Mouse (Mus musculus) heart, embryonic 16.5 days (tissue): ENCODE data around the gene Wdr60. TPM values are rescaled to one million over a fixed set of nuclear protein-coding genes. Genes with fewer than 3 reads are reported as not detected.

Experiments used
- ATAC-seq: fragments of 200-750 bp; cut with Nextera tagmentation; replicated peaks from 2 replicates; pipeline ENCODE4 v1.8.0; 2017; ENCODE audit warnings: moderate number of reproducible peaks; ENCODE audit not compliant: insufficient read depth, low FRiP score; ENCODE audit errors: extremely low read depth
- H3K27ac ChIP-seq: fragments of 300-500 bp; sonication (generic); 2 replicates; pipeline ENCODE4 v1.5.1; 2014; ENCODE audit warnings: mild to moderate bottlenecking, low read length, control low read depth, moderate library complexity
- H3K27me3 ChIP-seq: fragments of 300-500 bp; sonication (generic); 2 replicates; pipeline ENCODE4 v1.6.1; 2014; ENCODE audit warnings: low read length, mixed read lengths; ENCODE audit not compliant: control insufficient read depth, insufficient read depth
- H3K36me3 ChIP-seq: fragments of 300-500 bp; sonication (generic); 2 replicates; pipeline ENCODE4 v1.6.1; 2014; ENCODE audit not compliant: control insufficient read depth, insufficient read depth
- H3K4me1 ChIP-seq: fragments of 300-500 bp; sonication (generic); 2 replicates; pipeline ENCODE4 v1.6.1; 2014; ENCODE audit warnings: low read length, mixed read lengths; ENCODE audit not compliant: control insufficient read depth, insufficient read depth
- H3K4me2 ChIP-seq: fragments of 300-500 bp; sonication (generic); 2 replicates; pipeline ENCODE4 v1.6.1; 2014; ENCODE audit warnings: low read depth, mild to moderate bottlenecking, control low read depth, low read length
- H3K4me3 ChIP-seq: fragments of 300-500 bp; sonication (generic); 2 replicates; pipeline ENCODE4 v1.5.1; 2014; ENCODE audit warnings: mild to moderate bottlenecking, control low read depth, low read length
- H3K9ac ChIP-seq: fragments of 300-500 bp; sonication (generic); 2 replicates; pipeline ENCODE4 v1.6.1; 2014; ENCODE audit warnings: low read length, control low read depth
- H3K9me3 ChIP-seq: fragments of 300-500 bp; sonication (generic); replicated peaks from 2 replicates; pipeline ENCODE4 v1.6.1; 2016; ENCODE audit warnings: low read length; ENCODE audit not compliant: control insufficient read depth
- WGBS: fragments of 180-500 bp; shearing (Covaris S2); extraction: QIAGEN DNeasy Blood & Tissue Kit; methylation state at CpG from one replicate; pipeline ENCODE4 v1.1.7; 2014; 5-methylcytosine and 5-hydroxymethylcytosine counted together
- polyA plus RNA-seq: library from polyadenylated mRNA; unstranded; fragments of >200 nt; fragmentation: Nextera tagmentation; extraction: Ambion mirVana; gene quantifications from 2 replicates; pipeline ENCODE4 v1.2.1, GENCODE M21; 2015

Wdr60 gene
- polyA plus RNA-seq, 1 experiment from 2014 or later = 6.5 TPM

GRCm38 (mm10) chr12:116254652-116255051 is 8.2 kb downstream of the Wdr60 start:
- H3K9ac ChIP-seq = no peak overlapping the region
- no peaks in the 10 kb centered on the region for H3K27me3 ChIP-seq
- H3K36me3 ChIP-seq = no peaks in the 10 kb centered on the region
- H3K4me2 ChIP-seq = no peak overlapping the region
- 29% methylated on average over 8 of the region's 8 CpGs for WGBS
- ATAC-seq = no peak
- H3K9me3 ChIP-seq = no peaks in the 10 kb centered on the region
- no peaks in the 10 kb centered on the region for H3K4me1 ChIP-seq
- no peak overlapping the region for H3K4me3 ChIP-seq
- no peak overlapping the region for H3K27ac ChIP-seq

GRCm38 (mm10) chr12:116244601-116245000 is 18.2 kb downstream of the Wdr60 start:
- ATAC-seq = no peak
- Histone ChIP-seq H3K27me3 (no peaks in the 10 kb centered on the region), H3K4me2 (no peak overlapping the region), H3K9me3 (no peaks in the 10 kb centered on the region), H3K27ac (no peak overlapping the region), H3K4me3 (no peak overlapping the region), H3K9ac (no peak overlapping the region), H3K4me1 (no peaks in the 10 kb centered on the region), H3K36me3 (no peaks in the 10 kb centered on the region)
- 68% methylated on average over 1 of the region's 1 CpGs for WGBS

GRCm38 (mm10) chr12:116238803-116239202 is 24.0 kb downstream of the Wdr60 start:
- WGBS = 72% methylated on average over 3 of the region's 3 CpGs
- H3K4me1 ChIP-seq = no peaks in the 10 kb centered on the region
- no peak overlapping the region for H3K4me2 ChIP-seq
- no peak overlapping the region for H3K4me3 ChIP-seq
- H3K9ac ChIP-seq = no peak overlapping the region
- no peak for ATAC-seq
- H3K27me3 ChIP-seq = no peaks in the 10 kb centered on the region
- no peaks in the 10 kb centered on the region for H3K36me3 ChIP-seq
- no peak overlapping the region for H3K27ac ChIP-seq
- no peaks in the 10 kb centered on the region for H3K9me3 ChIP-seq

DNA sequence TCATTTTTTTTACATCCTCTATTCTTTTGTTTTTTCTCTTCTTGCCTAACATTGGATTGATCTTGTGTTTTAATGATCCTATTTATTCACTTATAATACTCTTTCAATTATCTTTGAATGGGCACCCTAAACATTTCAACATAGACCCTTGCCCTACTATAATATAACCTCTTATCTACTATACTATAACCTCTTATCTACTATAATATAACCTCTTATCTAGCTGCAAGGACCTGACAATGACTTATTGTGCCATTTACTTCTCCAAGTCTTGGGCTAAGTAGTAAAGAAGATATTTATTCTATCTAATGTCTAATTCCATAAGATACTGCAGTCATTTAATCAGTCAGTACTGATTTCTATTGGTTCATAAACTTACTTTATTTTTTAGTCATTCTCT is 24.5 kb downstream of the Wdr60 start:
- Histone ChIP-seq H3K9ac (no peak overlapping the region), H3K9me3 (no peaks in the 10 kb centered on the region), H3K4me2 (no peak overlapping the region), H3K27ac (no peak overlapping the region), H3K27me3 (no peaks in the 10 kb centered on the region), H3K4me3 (no peak overlapping the region), H3K36me3 (no peaks in the 10 kb centered on the region), H3K4me1 (no peaks in the 10 kb centered on the region)
- no peak for ATAC-seq

- ATAC-seq = no peak
- Histone ChIP-seq H3K4me2 (no peak overlapping the region), H3K27me3 (no peaks in the 10 kb centered on the region), H3K36me3 (no peaks in the 10 kb centered on the region), H3K4me3 (no peak overlapping the region), H3K27ac (no peak overlapping the region), H3K9me3 (no peaks in the 10 kb centered on the region), H3K9ac (no peak overlapping the region), H3K4me1 (no peaks in the 10 kb centered on the region)
- 66% methylated on average over 3 of the region's 3 CpGs for WGBS
These were observed 26.2 kb downstream of the Wdr60 start for GRCm38 (mm10) chr12:116236658-116237057.

- 61% methylated on average over 4 of the region's 4 CpGs for WGBS
- H3K4me3 ChIP-seq = no peak overlapping the region
- H3K27ac ChIP-seq = no peak overlapping the region
- H3K4me1 ChIP-seq = no peaks in the 10 kb centered on the region
- H3K9ac ChIP-seq = no peak overlapping the region
- ATAC-seq = no peak
- H3K36me3 ChIP-seq = no peaks in the 10 kb centered on the region
- no peak overlapping the region for H3K4me2 ChIP-seq
- no peaks in the 10 kb centered on the region for H3K27me3 ChIP-seq
- H3K9me3 ChIP-seq = no peaks in the 10 kb centered on the region
These were observed 27.5 kb downstream of the Wdr60 start for GRCm38 (mm10) chr12:116235356-116235755.

- 59% methylated on average over 1 of the region's 1 CpGs for WGBS
- H3K4me1 ChIP-seq = no peaks in the 10 kb centered on the region
- H3K36me3 ChIP-seq = no peaks in the 10 kb centered on the region
- ATAC-seq = no peak
- H3K27ac ChIP-seq = no peak overlapping the region
- H3K27me3 ChIP-seq = no peaks in the 10 kb centered on the region
- no peak overlapping the region for H3K9ac ChIP-seq
- H3K4me2 ChIP-seq = no peak overlapping the region
- no peaks in the 10 kb centered on the region for H3K9me3 ChIP-seq
- no peak overlapping the region for H3K4me3 ChIP-seq
These were observed 30.8 kb downstream of the Wdr60 start for GRCm38 (mm10) chr12:116232061-116232460.

GRCm38 (mm10) chr12:116231612-116232011 is 31.2 kb downstream of the Wdr60 start:
- peak overlapping the region; percentile 32 for H3K4me2 ChIP-seq

DNA sequence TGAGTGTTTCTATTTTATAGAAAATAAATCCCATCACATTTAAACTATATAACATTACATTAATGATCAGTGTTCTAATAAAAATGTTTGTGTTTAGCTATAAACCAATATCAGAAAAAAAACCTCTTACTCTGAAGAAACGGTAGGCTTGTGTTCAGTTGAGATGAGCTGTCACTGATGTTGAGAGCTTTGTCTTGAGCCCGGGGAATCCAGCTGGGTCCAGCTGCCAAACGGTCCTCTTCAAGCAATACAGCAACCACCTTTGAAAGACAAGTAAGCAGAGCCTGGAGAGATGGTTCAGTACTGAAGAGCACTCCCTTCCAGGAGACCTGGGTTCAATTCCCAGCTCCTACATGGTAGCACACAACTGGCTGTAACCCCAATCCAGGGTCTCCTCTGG is 33.4 kb downstream of the Wdr60 start:
- ATAC-seq = no peak
- Histone ChIP-seq H3K36me3 (no peaks in the 10 kb centered on the region), H3K4me3 (no peak overlapping the region), H3K27ac (no peak overlapping the region), H3K27me3 (no peaks in the 10 kb centered on the region), H3K4me2 (no peak overlapping the region), H3K9ac (no peak overlapping the region), H3K4me1 (no peaks in the 10 kb centered on the region), H3K9me3 (no peaks in the 10 kb centered on the region)
- 79% methylated on average over 3 of the region's 3 CpGs for WGBS

More at GRCm38 (mm10) chr12:116231612-116232011, 31.2 kb downstream of the Wdr60 start:
- H3K27ac ChIP-seq = no peak overlapping the region
- H3K36me3 ChIP-seq = no peaks in the 10 kb centered on the region
- no peak overlapping the region for H3K9ac ChIP-seq
- no peaks in the 10 kb centered on the region for H3K27me3 ChIP-seq
- WGBS = 33% methylated on average over 12 of the region's 12 CpGs
- H3K4me3 ChIP-seq = no peak overlapping the region
- H3K9me3 ChIP-seq = no peaks in the 10 kb centered on the region
- H3K4me1 ChIP-seq = no peaks in the 10 kb centered on the region
- ATAC-seq = peak; percentile 45; the same call in 1 of the 2 replicates
